In the genomic region with DNA sequence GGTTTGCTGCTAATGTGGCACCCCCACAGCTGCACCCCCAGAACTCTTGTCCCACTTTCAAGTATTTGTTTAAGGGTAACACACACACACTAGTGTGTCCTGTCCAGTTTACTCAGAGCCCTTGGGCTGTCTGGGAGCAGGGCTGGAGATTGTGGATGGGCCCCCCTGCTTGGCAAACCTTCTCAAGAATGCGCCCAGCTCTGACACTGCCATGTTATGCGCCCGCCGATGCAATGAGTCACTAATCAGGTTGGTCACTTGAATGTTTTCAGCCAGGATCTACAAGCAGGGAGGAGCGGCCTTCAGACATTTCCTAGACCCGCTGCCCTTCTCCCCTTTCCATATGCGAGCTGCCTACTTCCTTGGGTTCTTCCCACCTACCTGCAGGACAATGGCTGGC, we compare ENCODE assay signal across 19 mouse cellular contexts. TPM values are rescaled to one million over a fixed set of nuclear protein-coding genes. Genes with fewer than 3 reads are reported as not detected.
DNase-seq lines count a peak whose midpoint lies in the region; ATAC-seq lines count a peak whose summit lies in the region.
"Had no signal": no experiment of that assay in that cellular context is flagged by ENCODE, and none has a peak within 500 bp of the region (broad histone marks: within the 10 kb centered on the region; RNA-seq: fewer than 3 reads in every experiment).

No protein-coding gene starts in this region.

- H3K27ac ChIP-seq in forebrain, embryonic 11.5 days (ENCODE audit: low read depth, low read length): no peak overlapping the region
- H3K27ac ChIP-seq in forebrain, embryonic 10.5 days: no peak overlapping the region
- H3K27ac ChIP-seq: embryonic facial prominence, embryonic 13.5 days; gastrocnemius, adult 2 months; hindbrain, embryonic 10.5 days; hindbrain, embryonic 14.5 days; intestine, embryonic 15.5 days had no signal

- no peak for ATAC-seq in cerebellum, adult (ENCODE audit: insufficient number of reproducible peaks, low FRiP score, low TSS enrichment)
- ATAC-seq in forebrain, embryonic 11.5 days (replicated peaks; ENCODE audit: low FRiP score): no peak
- ATAC-seq: forebrain, embryonic 14.5 days; intestine, embryonic 15.5 days had no signal

- peaks cover 13% of the 10 kb centered on the region for H3K4me1 ChIP-seq in forebrain, embryonic 11.5 days (replicated peaks; ENCODE audit: control insufficient read depth, insufficient read depth, low read length)
- H3K4me1 ChIP-seq in forebrain, embryonic 10.5 days: peaks cover 43% of the 10 kb centered on the region

- H3K9me3 ChIP-seq in forebrain, embryonic 11.5 days (ENCODE audit: control insufficient read depth, low read length): no peaks in the 10 kb centered on the region
- H3K9me3 ChIP-seq in forebrain, embryonic 10.5 days: no peaks in the 10 kb centered on the region
- H3K9me3 ChIP-seq: embryonic facial prominence, embryonic 13.5 days; heart, embryonic 12.5 days; hindbrain, embryonic 10.5 days; intestine, embryonic 15.5 days had no signal

- WGBS in forebrain, embryonic 11.5 days: 85% methylated on average over 7 of the region's 7 CpGs
- WGBS in forebrain, embryonic 10.5 days: 89% methylated on average over 7 of the region's 7 CpGs

- H3K9ac ChIP-seq in forebrain, embryonic 11.5 days (ENCODE audit: low read length): no peak overlapping the region
- H3K9ac ChIP-seq: embryonic facial prominence, embryonic 13.5 days; heart, embryonic 12.5 days; hindbrain, embryonic 14.5 days; intestine, embryonic 15.5 days had no signal

- H3K27me3 ChIP-seq in forebrain, embryonic 11.5 days (ENCODE audit: control insufficient read depth, insufficient read depth, low read length): peaks cover 9% of the 10 kb centered on the region
- H3K27me3 ChIP-seq in forebrain, embryonic 10.5 days (ENCODE audit: poor library complexity, severe bottlenecking): peaks cover 34% of the 10 kb centered on the region

- intact Hi-C loops in left cerebral cortex, postnatal 4 days (cut with DNase I): no loop called here

- DNase-seq in cerebellum, adult 11 months: peak; percentile 37
- DNase-seq in forebrain, embryonic 11.5 days (ENCODE audit: low spot score): peak; percentile 50
- no peak for DNase-seq in forebrain, embryonic 10.5 days (ENCODE audit: extremely low spot score, low spot score)
- peak; percentile 84 for DNase-seq in 3T3-L1 (ENCODE audit: low read depth, low spot score)
- peak; percentile 83 for DNase-seq in NIH3T3 (ENCODE audit: low read depth)
- no peak for DNase-seq in left cerebral cortex, postnatal 4 days
- DNase-seq in left cerebral cortex, adult 9 months (ENCODE audit: low spot score in 2 of 2): no peak
- DNase-seq: adrenal gland, postnatal 14 days; gastrocnemius, adult 2 months; gastrocnemius, postnatal 25 days; kidney, adult 18-20 months had no signal

- no peaks in the 10 kb centered on the region for H3K36me3 ChIP-seq in forebrain, embryonic 11.5 days (ENCODE audit: control insufficient read depth, insufficient read depth, low read length)
- no peaks in the 10 kb centered on the region for H3K36me3 ChIP-seq in forebrain, embryonic 10.5 days (replicated peaks)
- H3K36me3 ChIP-seq: embryonic facial prominence, embryonic 13.5 days; heart, embryonic 12.5 days; hindbrain, embryonic 10.5 days; intestine, embryonic 15.5 days had no signal

- H3K4me3 ChIP-seq in forebrain, embryonic 11.5 days (ENCODE audit: low read depth, low read length): no peak overlapping the region
- no peak overlapping the region for H3K4me3 ChIP-seq in forebrain, embryonic 10.5 days
- H3K4me3 ChIP-seq: embryonic facial prominence, embryonic 13.5 days; gastrocnemius, adult 2 months; heart, embryonic 12.5 days; hindbrain, embryonic 10.5 days; intestine, embryonic 15.5 days had no signal

- H3K4me2 ChIP-seq in forebrain, embryonic 11.5 days (ENCODE audit: low read depth, low read length, severe bottlenecking): no peak overlapping the region
- H3K4me2 ChIP-seq: embryonic facial prominence, embryonic 13.5 days; heart, embryonic 12.5 days; hindbrain, embryonic 14.5 days; intestine, embryonic 15.5 days had no signal

RNA-seq across cellular contexts. Expression of gene 4931428F04Rik, which starts 2.8 kb away (rescaled TPM):
- 23.4 and 30.3 TPM in 2 replicates for polyA plus RNA-seq in forebrain, embryonic 11.5 days (2014; fragmentation: Nextera tagmentation; extraction: Ambion mirVana)
- 16.5 and 19.8 TPM in 2 replicates for polyA plus RNA-seq in forebrain, embryonic 10.5 days (2016; fragmentation: Nextera tagmentation; extraction: Ambion mirVana)
- total RNA-seq in left cerebral cortex, postnatal 4 days (2021): 100 to 1,000 TPM; 183 TPM

RNA-seq across cellular contexts. Expression of gene Exoc3l, which starts 3.4 kb away (rescaled TPM):
- 10.3 TPM in 2 replicates for polyA plus RNA-seq in forebrain, embryonic 11.5 days (2014; fragmentation: Nextera tagmentation; extraction: Ambion mirVana)
- 11.5 and 11.6 TPM in 2 replicates for polyA plus RNA-seq in forebrain, embryonic 10.5 days (2016; fragmentation: Nextera tagmentation; extraction: Ambion mirVana)
- 1 to 10 TPM; 6.0 to 7.2 TPM for total RNA-seq in left cerebral cortex, postnatal 4 days (2021)

RNA-seq across cellular contexts. Expression of gene E2f4, which starts 5.0 kb away (rescaled TPM):
- 122 and 135 TPM in 2 replicates for polyA plus RNA-seq in forebrain, embryonic 11.5 days (2014; fragmentation: Nextera tagmentation; extraction: Ambion mirVana)
- 136 and 144 TPM in 2 replicates for polyA plus RNA-seq in forebrain, embryonic 10.5 days (2016; fragmentation: Nextera tagmentation; extraction: Ambion mirVana)
- total RNA-seq in left cerebral cortex, postnatal 4 days (2021): 10 to 100 TPM; 33.7 to 33.8 TPM

RNA-seq across cellular contexts. Expression of gene Elmo3, which starts 12.9 kb away (rescaled TPM):
- polyA plus RNA-seq in forebrain, embryonic 11.5 days (2014; fragmentation: Nextera tagmentation; extraction: Ambion mirVana): 2.4 and 2.6 TPM in 2 replicates
- 1.8 and 1.9 TPM in 2 replicates for polyA plus RNA-seq in forebrain, embryonic 10.5 days (2016; fragmentation: Nextera tagmentation; extraction: Ambion mirVana)
- 1 to 10 TPM in 1 of 2 experiments, under 1 TPM in 1; 0.85 to 1.1 TPM for total RNA-seq in left cerebral cortex, postnatal 4 days (2021)

RNA-seq across cellular contexts. Expression of gene Nol3, which starts 16.5 kb away (rescaled TPM):
- 1.6 and 2.1 TPM in 2 replicates for polyA plus RNA-seq in forebrain, embryonic 11.5 days (2014; fragmentation: Nextera tagmentation; extraction: Ambion mirVana)
- 0.57 and 0.99 TPM in 2 replicates for polyA plus RNA-seq in forebrain, embryonic 10.5 days (2016; fragmentation: Nextera tagmentation; extraction: Ambion mirVana)
- total RNA-seq in left cerebral cortex, postnatal 4 days (2021): 1 to 10 TPM; 1.1 to 1.5 TPM
- total RNA-seq: granulocyte monocyte progenitor cell, adult 5-6 weeks had no signal

Comparison
In these comparisons a context has a peak if more than half of its experiments do, and no peak if none do; other contexts are left out.
1. DNase-seq: peak in cerebellum, adult 11 months (single experiment), forebrain, embryonic 11.5 days (single experiment), 3T3-L1 (single experiment) and NIH3T3 (single experiment); none in forebrain, embryonic 10.5 days (single experiment), left cerebral cortex, postnatal 4 days (single experiment) and left cerebral cortex, adult 9 months (0 of 2).